Mouse (Mus musculus) liver, postnatal 0 days (tissue): ENCODE data around the gene Cntnap5a.

Experiments
- CTCF ChIP-seq: sonication (generic); IDR thresholded peaks from 2 replicates; pipeline ENCODE4 v1.5.1; 2016; ENCODE audit warnings: antibody characterized with exemption, low read depth
- EP300 ChIP-seq: IDR thresholded peaks from 2 replicates; pipeline ENCODE4 v1.6.1; 2016; ENCODE audit warnings: antibody characterized with exemption, low read depth, mild to moderate bottlenecking

DNA sequence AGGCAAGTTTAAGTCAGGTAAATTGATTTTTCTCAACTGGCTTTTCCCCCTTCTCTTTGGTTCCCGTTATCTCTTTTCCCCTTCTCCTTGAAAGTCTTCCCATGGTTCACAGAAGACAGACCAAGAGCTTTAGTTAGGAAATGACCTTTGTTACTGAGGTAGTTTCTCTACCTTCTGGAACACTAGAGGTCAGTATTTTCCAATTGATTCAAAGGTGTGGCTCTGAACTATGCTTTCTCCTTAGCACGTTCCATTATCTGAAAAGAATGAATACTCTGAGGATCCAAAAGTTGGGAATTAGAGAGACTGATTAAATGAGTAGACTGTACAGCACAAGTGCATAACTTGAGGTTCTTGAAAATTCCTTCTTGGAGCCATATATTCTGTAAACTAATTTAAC, 1.9 kb downstream of the Cntnap5a start:
- TF ChIP-seq CTCF (no peak), EP300 (no peak)
